Mouse (Mus musculus): ENCODE measurements around the gene Gm9573.

Gene Gm9573

GRCm38 (mm10) chr17:35626537-35626936, at the start of gene Gm9573:
Gene Gm9573 (minus strand): TSS chr17:35626637.
- no peak for DNase-seq (ENCODE audit: extremely low spot score)

- peak; percentile 87 for DNase-seq (ENCODE audit: extremely low spot score)
Measured at GRCm38 (mm10) chr17:35673416-35674035, 47.1 kb upstream of the Gm9573 start, which contains the start of gene Gtf2h4. Gene Gtf2h4 (minus strand): TSS chr17:35673739.

GRCm38 (mm10) chr17:35672527-35672926, 46.1 kb upstream of the Gm9573 start:
- DNase-seq (ENCODE audit: extremely low spot score) = no peak

GRCm38 (mm10) chr17:35671846-35672245, 45.4 kb upstream of the Gm9573 start:
- no peak for DNase-seq (ENCODE audit: extremely low spot score)

- no peak for DNase-seq (ENCODE audit: extremely low spot score)
Measured at GRCm38 (mm10) chr17:35669731-35670130, 43.3 kb upstream of the Gm9573 start.

GRCm38 (mm10) chr17:35667334-35668065, 41.1 kb upstream of the Gm9573 start, which contains the start of gene Vars2:
Gene Vars2 (minus strand): TSS chr17:35667592.
- peak; percentile 97 for DNase-seq (ENCODE audit: extremely low spot score)

- no peak for DNase-seq (ENCODE audit: extremely low spot score)
Measured at GRCm38 (mm10) chr17:35666851-35667256, 40.4 kb upstream of the Gm9573 start.

- no peak for DNase-seq (ENCODE audit: extremely low spot score)
Measured at GRCm38 (mm10) chr17:35665957-35666515, 39.6 kb upstream of the Gm9573 start.

- DNase-seq (ENCODE audit: extremely low spot score) = no peak
Measured at GRCm38 (mm10) chr17:35653086-35653485, 26.6 kb upstream of the Gm9573 start.

GRCm38 (mm10) chr17:35649429-35649828, 23.0 kb upstream of the Gm9573 start:
- DNase-seq (ENCODE audit: extremely low spot score) = no peak

GRCm38 (mm10) chr17:35643609-35644236, 17.3 kb upstream of the Gm9573 start, which contains the start of gene Mucl3:
Gene Mucl3 (minus strand): TSS chr17:35643695.
- DNase-seq (ENCODE audit: extremely low spot score) = no peak

GRCm38 (mm10) chr17:35639352-35639751, 12.9 kb upstream of the Gm9573 start:
- no peak for DNase-seq (ENCODE audit: extremely low spot score)

- DNase-seq (ENCODE audit: extremely low spot score) = peak; percentile 62
Measured at GRCm38 (mm10) chr17:35638475-35639190, 12.2 kb upstream of the Gm9573 start.

GRCm38 (mm10) chr17:35636363-35636762, 9.9 kb upstream of the Gm9573 start:
- no peak for DNase-seq (ENCODE audit: extremely low spot score)

- peak; percentile 64 for DNase-seq (ENCODE audit: extremely low spot score)
Measured at GRCm38 (mm10) chr17:35635699-35636111, 9.3 kb upstream of the Gm9573 start.

- no peak for DNase-seq (ENCODE audit: extremely low spot score)
Measured at GRCm38 (mm10) chr17:35635202-35635601, 8.8 kb upstream of the Gm9573 start.

GRCm38 (mm10) chr17:35633992-35634391, 7.6 kb upstream of the Gm9573 start:
- no peak for DNase-seq (ENCODE audit: extremely low spot score)

GRCm38 (mm10) chr17:35617127-35617526, 9.3 kb downstream of the Gm9573 start:
- no peak for DNase-seq (ENCODE audit: extremely low spot score)

- no peak for DNase-seq (ENCODE audit: extremely low spot score)
Measured at GRCm38 (mm10) chr17:35601736-35602354, 24.6 kb downstream of the Gm9573 start.

GRCm38 (mm10) chr17:35601249-35601648, 25.2 kb downstream of the Gm9573 start, which contains the start of gene Sfta2:
Gene Sfta2 (plus strand): TSS chr17:35601549.
- no peak for DNase-seq (ENCODE audit: extremely low spot score)

GRCm38 (mm10) chr17:35597399-35597798, 29.0 kb downstream of the Gm9573 start:
- no peak for DNase-seq (ENCODE audit: extremely low spot score)
